Mouse (Mus musculus) CH12.LX (cell line): ENCODE results near the gene Shld1. TPM values are rescaled to one million over a fixed set of nuclear protein-coding genes. Genes with fewer than 3 reads are reported as not detected.

Experiments
- DNase-seq: peaks from one replicate; pipeline ENCODE4 v3.0.0-alpha.2; 2013; ENCODE audit errors: extremely low read depth
- H3K27ac ChIP-seq: 2 replicates; pipeline ENCODE4 v1.5.1; 2012; ENCODE audit warnings: low read depth, mild to moderate bottlenecking, control low read depth, moderate library complexity; ENCODE audit not compliant: insufficient read depth
- H3K27me3 ChIP-seq: replicated peaks from 2 replicates; pipeline ENCODE3; 2012; ENCODE audit warnings: inconsistent platforms
- H3K36me3 ChIP-seq, 2 experiments: replicated peaks in 1 of 2; 2 replicates each; pipeline versions ENCODE3 to v1.6.1; 2012; ENCODE audit warnings: inconsistent platforms in 1 of 2, low read length in 1 of 2, mild to moderate bottlenecking in 1 of 2, mixed read lengths in 1 of 2, moderate library complexity in 1 of 2; ENCODE audit not compliant: control insufficient read depth in 1 of 2, insufficient read depth in 1 of 2
- H3K4me1 ChIP-seq, 2 experiments: 2 replicates each; pipeline ENCODE4 v1.6.1; 2012; ENCODE audit warnings: inconsistent platforms in 1 of 2, moderate library complexity in 1 of 2; ENCODE audit not compliant: insufficient read depth in 2 of 2, control insufficient read depth in 1 of 2
- H3K4me2 ChIP-seq: 2 replicates; pipeline ENCODE4 v1.6.1; 2012; ENCODE audit warnings: low read depth, mild to moderate bottlenecking, control low read depth; ENCODE audit not compliant: poor library complexity, insufficient read depth, severe bottlenecking
- H3K4me3 ChIP-seq, 3 experiments: fragments of 150-350 bp in 1 of 3; sonication (generic) in 1 of 3; replicated peaks in 1 of 3; 2 replicates each; pipeline versions ENCODE3 to v1.5.1; 2011 to 2012; ENCODE audit warnings: low read depth in 2 of 3, low read length in 2 of 3, mild to moderate bottlenecking in 2 of 3, moderate library complexity in 2 of 3, control low read depth in 1 of 3, improper control_type of control experiment in 1 of 3, inconsistent platforms in 1 of 3, mixed read lengths in 1 of 3; ENCODE audit not compliant: poor library complexity in 1 of 3
- H3K79me2 ChIP-seq: replicated peaks from 2 replicates; pipeline ENCODE4 v1.6.1; 2012; ENCODE audit warnings: mild to moderate bottlenecking, moderate library complexity; ENCODE audit not compliant: control insufficient read depth, poor library complexity, insufficient read depth, severe bottlenecking; ENCODE audit errors: extremely low read depth
- H3K9ac ChIP-seq: 2 replicates; pipeline ENCODE4 v1.6.1; 2012; ENCODE audit warnings: low read depth, mild to moderate bottlenecking, control low read depth, moderate library complexity; ENCODE audit not compliant: insufficient read depth
- H3K9me3 ChIP-seq: replicated peaks from 2 replicates; pipeline ENCODE3; 2012; ENCODE audit warnings: low read length, inconsistent platforms, mixed read lengths
- BHLHE40 ChIP-seq: IDR thresholded peaks from 2 replicates; pipeline ENCODE4 v1.6.1; 2011; ENCODE audit warnings: mild to moderate bottlenecking, low read depth, low read length, improper control_type of control experiment
- CHD1 ChIP-seq: IDR thresholded peaks from 2 replicates; pipeline ENCODE4 v1.6.1; 2012; ENCODE audit warnings: low read depth, low read length, improper control_type of control experiment, inconsistent platforms
- CHD2 ChIP-seq: IDR thresholded peaks from 2 replicates; pipeline ENCODE4 v1.6.1; 2011; ENCODE audit warnings: low read length, improper control_type of control experiment
- CTCF ChIP-seq, 2 experiments: IDR thresholded peaks in 1 of 2; conservative IDR thresholded peaks in 1 of 2; 2 replicates each; pipeline ENCODE4 v1.5.1; 2011 to 2012; ENCODE audit warnings: low read depth in 2 of 2, low read length in 2 of 2, improper control_type of control experiment in 1 of 2, inconsistent platforms in 1 of 2, mild to moderate bottlenecking in 1 of 2, moderate library complexity in 1 of 2
- E2F4 ChIP-seq: IDR thresholded peaks from 2 replicates; pipeline ENCODE4 v1.6.1; 2011; ENCODE audit warnings: low read depth, low read length, improper control_type of control experiment; ENCODE audit not compliant: insufficient replicate concordance
- ELF1 ChIP-seq: IDR thresholded peaks from 2 replicates; pipeline ENCODE4 v1.6.1; 2014; ENCODE audit warnings: low read depth, mild to moderate bottlenecking, inconsistent platforms, low read length, improper control_type of control experiment
- EP300 ChIP-seq: IDR thresholded peaks from 2 replicates; pipeline ENCODE4 v1.6.1; 2011; ENCODE audit warnings: low read length, improper control_type of control experiment
- ETS1 ChIP-seq: conservative IDR thresholded peaks from 2 replicates; pipeline ENCODE4 v1.6.1; 2012; ENCODE audit warnings: low read depth, mild to moderate bottlenecking, inconsistent platforms, low read length, improper control_type of control experiment, moderate library complexity
- GABPA ChIP-seq: IDR thresholded peaks from 2 replicates; pipeline ENCODE4 v1.6.1; 2012; ENCODE audit warnings: low read depth, low read length, improper control_type of control experiment, inconsistent platforms; ENCODE audit not compliant: insufficient replicate concordance
- HCFC1 ChIP-seq: IDR thresholded peaks from 2 replicates; pipeline ENCODE4 v1.6.1; 2012; ENCODE audit warnings: low read depth, mild to moderate bottlenecking, inconsistent platforms, low read length, improper control_type of control experiment
- JUND ChIP-seq: conservative IDR thresholded peaks from 2 replicates; pipeline ENCODE4 v1.6.1; 2011; ENCODE audit warnings: low read depth, low read length, improper control_type of control experiment
- KAT2A ChIP-seq: IDR thresholded peaks from 2 replicates; pipeline ENCODE4 v1.6.1; 2012; ENCODE audit warnings: low read length, improper control_type of control experiment, inconsistent platforms; ENCODE audit not compliant: insufficient replicate concordance
- MAFK ChIP-seq: IDR thresholded peaks from 2 replicates; pipeline ENCODE4 v1.6.1; 2011; ENCODE audit warnings: low read length, improper control_type of control experiment; ENCODE audit not compliant: insufficient replicate concordance
- MAX ChIP-seq: IDR thresholded peaks from 2 replicates; pipeline ENCODE4 v1.6.1; 2011; ENCODE audit warnings: low read length, improper control_type of control experiment
- MAZ ChIP-seq: IDR thresholded peaks from 2 replicates; pipeline ENCODE4 v1.6.1; 2012; ENCODE audit warnings: low read depth, mild to moderate bottlenecking, inconsistent platforms, low read length, improper control_type of control experiment, moderate library complexity
- MXI1 ChIP-seq: IDR thresholded peaks from 2 replicates; pipeline ENCODE4 v1.6.1; 2011; ENCODE audit warnings: mild to moderate bottlenecking, low read depth, low read length, improper control_type of control experiment
- NELFE ChIP-seq: IDR thresholded peaks from 2 replicates; pipeline ENCODE4 v1.6.1; 2011; ENCODE audit warnings: low read depth, low read length, improper control_type of control experiment
- NRF1 ChIP-seq: IDR thresholded peaks from 2 replicates; pipeline ENCODE4 v1.6.1; 2014; ENCODE audit warnings: low read depth, mild to moderate bottlenecking, inconsistent platforms, low read length, improper control_type of control experiment, moderate library complexity
- POLR2AphosphoS2 ChIP-seq: IDR thresholded peaks from 2 replicates; pipeline ENCODE4 v1.6.1; 2011; ENCODE audit warnings: low read depth, low read length, improper control_type of control experiment
- RAD21 ChIP-seq: IDR thresholded peaks from 2 replicates; pipeline ENCODE4 v1.6.1; 2011; ENCODE audit warnings: low read depth, mild to moderate bottlenecking, low read length, improper control_type of control experiment, moderate library complexity
- RCOR1 ChIP-seq: conservative IDR thresholded peaks from 2 replicates; pipeline ENCODE4 v1.6.1; 2012; ENCODE audit warnings: low read depth, mild to moderate bottlenecking, inconsistent platforms, low read length, improper control_type of control experiment
- SIN3A ChIP-seq: IDR thresholded peaks from 2 replicates; pipeline ENCODE4 v1.6.1; 2012; ENCODE audit warnings: low read length, improper control_type of control experiment, inconsistent platforms
- SMC3 ChIP-seq: IDR thresholded peaks from 2 replicates; pipeline ENCODE4 v1.6.1; 2011; ENCODE audit warnings: low read depth, low read length, improper control_type of control experiment
- TBP ChIP-seq: conservative IDR thresholded peaks from 2 replicates; pipeline ENCODE4 v1.6.1; 2011; ENCODE audit warnings: low read depth, low read length, improper control_type of control experiment
- TCF12 ChIP-seq: IDR thresholded peaks from 2 replicates; pipeline ENCODE4 v1.6.1; 2014; ENCODE audit warnings: low read depth, mild to moderate bottlenecking, inconsistent platforms, low read length, improper control_type of control experiment
- UBTF ChIP-seq: IDR thresholded peaks from 2 replicates; pipeline ENCODE4 v1.6.1; 2012; ENCODE audit warnings: low read depth, mild to moderate bottlenecking, inconsistent platforms, low read length, improper control_type of control experiment, moderate library complexity
- USF1 ChIP-seq: IDR thresholded peaks from 2 replicates; pipeline ENCODE4 v1.6.1; 2014; ENCODE audit warnings: low read depth, mild to moderate bottlenecking, inconsistent platforms, low read length, improper control_type of control experiment
- USF2 ChIP-seq: conservative IDR thresholded peaks from 2 replicates; pipeline ENCODE4 v1.6.1; 2011; ENCODE audit warnings: low read depth, low read length, improper control_type of control experiment
- ZC3H11A ChIP-seq: IDR thresholded peaks from 2 replicates; pipeline ENCODE4 v1.6.1; 2012; ENCODE audit warnings: low read depth, mild to moderate bottlenecking, inconsistent platforms, low read length, improper control_type of control experiment
- ZKSCAN1 ChIP-seq: IDR thresholded peaks from 2 replicates; pipeline ENCODE4 v1.6.1; 2012; ENCODE audit warnings: low read depth, inconsistent platforms, low read length, improper control_type of control experiment, borderline replicate concordance
- ZMIZ1 ChIP-seq: IDR thresholded peaks from 2 replicates; pipeline ENCODE4 v1.6.1; 2012; ENCODE audit warnings: low read depth, mild to moderate bottlenecking, inconsistent platforms, low read length, improper control_type of control experiment
- ZNF384 ChIP-seq: IDR thresholded peaks from 2 replicates; pipeline ENCODE4 v1.6.1; 2012; ENCODE audit warnings: low read depth, low read length, improper control_type of control experiment, inconsistent platforms
- dilution Hi-C: fragments of 300-500 bp; cut with MboI; formaldehyde crosslinking; loops from 2 replicates; pipeline ENCODE4 v1.14.3; 2020; ENCODE audit warnings: low sequenced_read_pairs; ENCODE audit not compliant: extremely low pct_unique_long_range_greater_than_20kb, extremely low pct_ligation_motif_present
- in situ Hi-C: fragments of 300-500 bp; cut with MboI; formaldehyde crosslinking; loops from 3 replicates; pipeline ENCODE4 v1.14.3; 2019; ENCODE audit warnings: low sequenced_read_pairs, low pct_ligation_motif_present, low pct_unique_long_range_greater_than_20kb, mixed read lengths
- polyA plus RNA-seq: library from polyadenylated mRNA; unstranded; fragments of >175 nt; gene quantifications from 2 replicates; pipeline ENCODE4 v1.2.1, GENCODE M21; 2012; ENCODE audit warnings: low read depth; ENCODE audit not compliant: insufficient read length
- total RNA-seq, 2 experiments: library from RNA; depleted of rRNA; stranded (reverse); fragments of 300-350 nt in 1 of 2; fragments of >200 nt in 1 of 2; gene quantifications; 2 replicates each; pipeline ENCODE4 v1.2.3; 2012 to 2014

Shld1 gene
- total and polyA plus RNA-seq, 3 experiments = 5.7 to 12.6 (median 9.3) TPM

DNA sequence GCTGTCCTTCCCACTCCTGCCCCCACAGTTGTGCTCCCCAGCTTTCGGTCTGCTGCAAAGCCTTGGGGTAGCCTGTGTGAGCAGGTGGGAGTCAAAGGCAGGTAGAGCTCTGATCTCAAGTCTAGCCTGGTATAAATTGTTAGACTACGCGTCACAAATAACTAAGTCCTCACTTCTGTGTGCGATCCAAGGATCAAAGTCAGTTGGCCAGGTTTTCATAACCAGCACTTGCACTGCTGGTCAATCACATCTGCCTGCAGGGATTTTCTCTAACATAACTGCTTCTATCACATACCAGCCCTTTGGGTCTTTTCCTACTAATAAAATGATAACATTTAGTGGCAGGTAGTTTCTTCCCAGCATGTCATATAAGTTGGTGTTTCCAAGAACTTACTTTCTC is 14.2 kb downstream of the Shld1 start:
- Histone ChIP-seq H3K27me3 (no peaks in the 10 kb centered on the region), H3K4me1 (no peaks in the 10 kb centered on the region; a peak in 2 of 4 replicates), H3K9ac (no peak overlapping the region), H3K79me2 (no peaks in the 10 kb centered on the region), H3K36me3 (peaks cover 0 to 18% of the 10 kb centered on the region in 2 experiments), H3K9me3 (no peaks in the 10 kb centered on the region), H3K4me3 (no peak overlapping the region), H3K27ac (no peak overlapping the region), H3K4me2 (no peak overlapping the region)
- in situ Hi-C loops = loop anchor here (5.0 to 25.0 kb wide), 2 partner anchors 174 to 389 kb away; no protein-coding TSS in a partner anchor
- dilution Hi-C loops = no loop called here
- no peak for TF ChIP-seq HCFC1
- TF ChIP-seq MAZ = no peak
- no peak for TF ChIP-seq ZKSCAN1
- no peak for TF ChIP-seq UBTF
- TF ChIP-seq BHLHE40 = no peak
- no peak for TF ChIP-seq MAFK
- TF ChIP-seq TCF12 = no peak
- DNase-seq = no peak

GRCm38 (mm10) chr2:132701451-132701886 is 14.7 kb downstream of the Shld1 start:
- Histone ChIP-seq H3K9ac (no peak overlapping the region), H3K27ac (no peak overlapping the region), H3K9me3 (no peaks in the 10 kb centered on the region), H3K4me3 (no peak overlapping the region), H3K79me2 (no peaks in the 10 kb centered on the region), H3K4me2 (no peak overlapping the region), H3K36me3 (peaks cover 0 to 18% of the 10 kb centered on the region in 2 experiments), H3K4me1 (no peaks in the 10 kb centered on the region; a peak in 2 of 4 replicates), H3K27me3 (no peaks in the 10 kb centered on the region)
- dilution Hi-C loops = no loop called here
- in situ Hi-C loops = loop anchor here (5.0 to 25.0 kb wide), 2 partner anchors 174 to 389 kb away; no protein-coding TSS in a partner anchor
- peak; percentile 58 for DNase-seq
- TF ChIP-seq MAZ (no peak), MAX (peak; percentile 22; the same call in 1 of the 2 replicates), MXI1 (no peak), KAT2A (no peak), POLR2AphosphoS2 (no peak), NELFE (no peak), EP300 (no peak), SIN3A (peak; percentile 59; the same call in 1 of the 2 replicates), USF1 (no peak), CTCF (conservative IDR thresholded peaks at IDR 0.05 in 1 of 2, IDR thresholded peaks at IDR 0.05 in 1 of 2; ENCODE audit: low read depth in 2 of 2, low read length in 2 of 2) (peak; percentile 43 to 91; a peak in 3 of 4 replicates), ETS1 (no peak), RCOR1 (no peak), HCFC1 (no peak), ZC3H11A (peak; percentile 89), SMC3 (peak; percentile 97), GABPA (no peak), BHLHE40 (no peak), CHD2 (no peak), MAFK (0 out of 2 replicates have a peak, but pooled peaks have one; percentile 18), USF2 (no peak), CHD1 (no peak), JUND (no peak), ZNF384 (0 out of 2 replicates have a peak, but pooled peaks have one; percentile 9), UBTF (no peak), E2F4 (no peak), ZMIZ1 (no peak), TBP (no peak), ELF1 (no peak), RAD21 (peak; percentile 92), NRF1 (no peak)
